Mouse (Mus musculus) stomach, embryonic 16.5 days (tissue): ENCODE measurements at regions not wholly inside any gene's neighbourhood (a gene's known extent, or its start where the extent isn't known, plus 50 kb on each side); places are given as distances from the start of the nearest gene placed in this dataset.
A peak's percentile ranks its signal among the peaks of the same experiment; 100 is the strongest.
"Not testable (repeated sequence)": the region's sequence is repeated elsewhere in the genome, so short reads cannot be mapped to it uniquely, and the experiment has no call there.

Source experiments
- ATAC-seq: fragments of 200-750 bp; cut with Nextera tagmentation; 2 replicates; pipeline ENCODE4 v1.8.0; 2017; ENCODE audit warnings: moderate number of reproducible peaks, moderate TSS enrichment; ENCODE audit not compliant: insufficient read depth, low FRiP score
- H3K27ac ChIP-seq: fragments of 300-500 bp; sonication (generic); 2 replicates; pipeline ENCODE4 v1.5.1; 2014; ENCODE audit warnings: low read length
- H3K27me3 ChIP-seq: fragments of 300-500 bp; sonication (generic); 2 replicates; pipeline ENCODE4 v1.6.1; 2014; ENCODE audit warnings: low read length, control low read depth, mixed read lengths; ENCODE audit not compliant: control insufficient read depth, insufficient read depth
- H3K36me3 ChIP-seq: fragments of 300-500 bp; sonication (generic); 2 replicates; pipeline ENCODE4 v1.6.1; 2014; ENCODE audit warnings: low read length; ENCODE audit not compliant: control insufficient read depth, insufficient read depth
- H3K4me1 ChIP-seq: fragments of 300-500 bp; sonication (generic); 2 replicates; pipeline ENCODE4 v1.6.1; 2014; ENCODE audit warnings: low read length, control low read depth, mixed read lengths; ENCODE audit not compliant: control insufficient read depth, insufficient read depth
- H3K4me2 ChIP-seq: fragments of 300-500 bp; sonication (generic); 2 replicates; pipeline ENCODE4 v1.6.1; 2014; ENCODE audit warnings: low read depth, low read length, mixed read lengths
- H3K4me3 ChIP-seq: fragments of 300-500 bp; sonication (generic); replicated peaks from 2 replicates; pipeline ENCODE4 v1.5.1; 2014; ENCODE audit warnings: mild to moderate bottlenecking, low read length
- H3K9ac ChIP-seq: fragments of 300-500 bp; sonication (generic); 2 replicates; pipeline ENCODE4 v1.6.1; 2014; ENCODE audit warnings: low read length
- H3K9me3 ChIP-seq: fragments of 300-500 bp; sonication (generic); replicated peaks from 2 replicates; pipeline ENCODE4 v1.6.1; 2016; ENCODE audit warnings: low read length, control low read depth; ENCODE audit not compliant: control insufficient read depth
- WGBS: fragments of 180-500 bp; shearing (Covaris S2); extraction: QIAGEN DNeasy Blood & Tissue Kit; methylation state at CpG from one replicate; pipeline ENCODE4 v1.1.7; 2014; 5-methylcytosine and 5-hydroxymethylcytosine counted together

DNA sequence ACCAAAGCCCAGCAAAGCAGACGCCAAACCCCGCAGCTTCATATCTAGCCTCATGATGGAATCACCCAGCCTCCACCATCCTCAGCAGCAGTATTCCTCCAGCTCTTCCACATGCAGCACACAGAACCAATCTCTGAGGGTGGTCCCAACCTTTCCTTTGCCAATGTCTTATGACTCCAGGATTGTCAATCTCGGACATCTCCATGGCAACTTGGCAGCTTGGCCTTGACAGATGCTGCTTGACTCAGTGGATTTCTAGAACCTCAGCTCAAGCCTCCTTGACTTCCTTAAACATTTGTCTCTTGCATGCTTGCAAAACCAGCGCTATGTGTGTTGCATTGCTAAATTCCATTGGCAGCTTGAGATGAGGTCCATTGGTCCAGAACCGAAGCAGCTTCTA, 96.8 kb upstream of the Plcl2 start:
- Histone ChIP-seq H3K36me3 (no peaks in the 10 kb centered on the region), H3K9me3 (no peaks in the 10 kb centered on the region), H3K27me3 (no peaks in the 10 kb centered on the region), H3K4me1 (0 out of 2 replicates have a peak, but pooled peaks cover under 1% of the 10 kb centered on the region), H3K4me2 (no peak overlapping the region), H3K4me3 (no peak overlapping the region), H3K9ac (no peak overlapping the region), H3K27ac (no peak overlapping the region)
- WGBS: 89% methylated on average over 5 of the region's 5 CpGs
- ATAC-seq: no peak

DNA sequence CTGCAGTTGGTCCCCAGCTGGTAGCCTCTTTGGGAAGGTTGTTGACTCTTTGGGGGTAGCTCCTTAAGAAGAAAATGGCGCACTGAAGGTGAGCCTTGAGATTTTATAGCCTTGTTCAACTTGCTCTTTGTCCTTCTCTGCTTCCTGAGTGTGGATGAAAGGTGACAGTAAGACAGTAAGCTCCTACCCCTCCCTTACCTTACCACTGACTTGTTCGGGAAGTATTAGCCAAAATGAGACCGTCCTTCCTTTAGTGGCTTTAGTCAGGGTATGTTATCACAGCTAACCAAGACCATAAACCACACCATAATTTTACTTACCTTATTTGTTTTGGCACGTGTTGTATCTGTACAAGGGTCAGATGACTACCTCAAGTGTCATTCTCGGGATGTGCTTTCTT, 95.3 kb upstream of the Plcl2 start:
- Histone ChIP-seq H3K27me3 (no peaks in the 10 kb centered on the region), H3K36me3 (no peaks in the 10 kb centered on the region), H3K9ac (no peak overlapping the region), H3K4me1 (no peaks in the 10 kb centered on the region), H3K27ac (no peak overlapping the region), H3K4me3 (no peak overlapping the region), H3K9me3 (peaks cover 4% of the 10 kb centered on the region; the same call in 1 of the 2 replicates), H3K4me2 (no peak overlapping the region)
- ATAC-seq: no peak
- WGBS: 85% methylated on average over 5 of the region's 5 CpGs

DNA sequence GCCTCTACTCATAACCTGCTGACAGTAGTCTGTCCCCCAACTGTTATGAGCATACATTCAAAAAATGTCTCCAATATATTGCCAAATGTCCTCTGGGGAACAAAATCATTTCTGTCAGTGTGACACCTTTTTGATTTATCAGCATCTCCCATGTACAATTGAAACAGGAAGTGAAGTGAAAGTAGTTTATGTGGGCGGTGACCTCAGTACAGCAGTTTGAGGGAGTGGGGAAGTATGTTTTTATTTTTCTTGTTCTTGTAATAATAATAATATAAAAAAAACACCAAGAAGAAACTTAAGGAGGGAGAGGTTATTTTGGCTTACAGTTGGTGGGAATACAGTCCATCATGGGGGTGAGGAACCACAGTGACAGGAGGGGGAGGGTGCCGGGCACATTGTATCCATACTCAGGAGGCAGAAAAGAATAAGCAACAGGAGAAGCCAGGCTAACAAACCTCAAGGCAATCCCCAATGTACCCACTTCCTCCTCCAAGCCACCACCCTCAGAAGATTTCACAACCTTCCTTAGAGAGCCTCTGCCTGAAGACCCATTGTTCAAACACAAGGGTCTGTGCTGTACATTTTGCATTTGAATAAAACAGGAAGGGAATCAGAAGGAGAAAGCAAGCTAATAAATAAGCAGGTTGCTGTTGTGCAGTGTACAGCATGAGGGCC, 93.7 kb upstream of the Plcl2 start:
- Histone ChIP-seq H3K4me1 (no peaks in the 10 kb centered on the region), H3K27ac (no peak overlapping the region), H3K4me3 (no peak overlapping the region), H3K4me2 (no peak overlapping the region), H3K27me3 (no peaks in the 10 kb centered on the region), H3K36me3 (no peaks in the 10 kb centered on the region), H3K9ac (no peak overlapping the region), H3K9me3 (peaks cover 4% of the 10 kb centered on the region; the same call in 1 of the 2 replicates)
- WGBS: 88% methylated on average over 2 of the region's 2 CpGs
- no peak for ATAC-seq

DNA sequence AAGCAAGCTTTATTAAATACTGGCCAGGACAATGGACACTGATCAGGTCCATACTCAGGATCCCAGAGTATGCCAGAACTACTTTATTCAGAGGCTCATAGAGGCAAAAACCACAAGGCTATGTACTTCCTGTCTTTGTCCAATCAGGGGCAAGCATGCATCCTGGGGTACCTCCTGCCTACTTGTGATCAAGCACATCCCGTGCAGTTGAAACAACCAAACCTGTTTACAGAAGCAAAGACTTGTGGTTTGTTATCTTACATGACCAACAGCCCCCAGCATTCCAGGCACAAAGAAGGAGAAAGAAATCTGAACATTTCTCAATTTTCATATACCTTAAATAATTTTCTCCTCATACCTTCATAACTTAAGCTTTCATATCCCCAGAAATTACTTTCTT, 93.1 kb upstream of the Plcl2 start:
- H3K36me3 ChIP-seq: no peaks in the 10 kb centered on the region
- H3K4me2 ChIP-seq: no peak overlapping the region
- H3K9me3 ChIP-seq: peaks cover 4% of the 10 kb centered on the region; the same call in 1 of the 2 replicates
- 34% methylated on average over 1 of the region's 1 CpGs for WGBS
- H3K27ac ChIP-seq: no peak overlapping the region
- no peak for ATAC-seq
- H3K4me3 ChIP-seq: no peak overlapping the region
- no peak overlapping the region for H3K9ac ChIP-seq
- H3K4me1 ChIP-seq: no peaks in the 10 kb centered on the region
- no peaks in the 10 kb centered on the region for H3K27me3 ChIP-seq

DNA sequence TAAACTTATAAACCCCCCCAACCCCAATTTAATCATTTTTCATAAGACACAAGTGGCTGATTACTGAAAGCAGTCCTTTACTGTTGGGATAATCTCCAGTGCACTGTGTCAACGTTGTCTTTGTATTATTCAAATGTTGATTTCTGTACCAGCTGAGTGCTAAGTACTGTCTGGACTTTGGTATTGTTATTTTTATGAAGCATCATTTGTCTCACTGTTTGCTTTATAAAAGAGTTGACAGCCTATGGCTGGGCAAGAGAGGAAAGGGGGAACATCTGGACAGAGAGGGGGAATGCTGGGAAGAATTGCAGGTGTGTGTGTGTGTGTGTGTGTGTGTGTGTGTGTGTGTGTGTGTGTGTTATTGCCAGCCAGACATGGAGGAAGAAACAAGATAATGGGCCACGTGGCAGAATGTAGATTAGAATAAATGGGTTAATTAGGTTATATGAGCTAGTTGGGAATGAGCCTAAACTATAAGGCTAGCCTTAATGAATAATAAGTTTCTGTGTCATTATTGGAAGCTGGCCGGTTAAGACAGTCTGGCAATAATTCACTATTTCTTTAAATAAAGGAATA, 92.6 kb upstream of the Plcl2 start:
- ATAC-seq: no peak
- 51% methylated on average over 3 of the region's 3 CpGs for WGBS
- Histone ChIP-seq H3K9ac (no peak overlapping the region), H3K4me1 (no peaks in the 10 kb centered on the region), H3K27ac (no peak overlapping the region), H3K27me3 (no peaks in the 10 kb centered on the region), H3K4me2 (no peak overlapping the region), H3K4me3 (no peak overlapping the region), H3K9me3 (peaks cover 4% of the 10 kb centered on the region; the same call in 1 of the 2 replicates), H3K36me3 (no peaks in the 10 kb centered on the region)

DNA sequence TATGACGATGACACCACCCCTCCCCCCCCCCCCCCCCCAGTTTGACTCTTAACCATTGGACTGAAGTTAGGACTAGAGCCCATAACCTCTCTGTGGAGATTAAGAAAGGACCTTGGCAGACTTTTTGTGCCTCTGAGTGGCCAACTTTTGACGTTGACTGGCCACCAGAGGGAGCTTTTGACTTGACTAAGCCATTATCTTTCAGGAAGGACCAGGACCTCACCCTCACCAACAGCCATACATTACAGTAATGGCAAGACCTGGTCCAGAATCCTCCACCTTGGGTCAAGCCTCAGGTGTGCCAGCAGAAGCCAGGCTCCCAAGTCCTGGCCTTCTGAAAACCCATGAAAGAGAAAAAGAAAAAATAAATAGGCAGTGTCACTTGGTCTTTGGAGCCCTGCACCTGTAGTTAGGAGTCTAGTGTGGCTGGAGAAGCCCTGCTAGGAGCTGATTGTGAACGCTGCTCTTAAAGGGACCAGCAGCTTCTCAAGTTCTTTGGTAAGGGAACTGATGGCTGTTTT, 90.3 kb upstream of the Plcl2 start:
- no peaks in the 10 kb centered on the region for H3K36me3 ChIP-seq
- ATAC-seq: no peak
- no peak overlapping the region for H3K9ac ChIP-seq
- H3K9me3 ChIP-seq: peaks cover 4% of the 10 kb centered on the region; the same call in 1 of the 2 replicates
- no peak overlapping the region for H3K4me3 ChIP-seq
- WGBS: 68% methylated on average over 3 of the region's 3 CpGs
- no peaks in the 10 kb centered on the region for H3K27me3 ChIP-seq
- H3K4me2 ChIP-seq: no peak overlapping the region
- no peak overlapping the region for H3K27ac ChIP-seq
- no peaks in the 10 kb centered on the region for H3K4me1 ChIP-seq

DNA sequence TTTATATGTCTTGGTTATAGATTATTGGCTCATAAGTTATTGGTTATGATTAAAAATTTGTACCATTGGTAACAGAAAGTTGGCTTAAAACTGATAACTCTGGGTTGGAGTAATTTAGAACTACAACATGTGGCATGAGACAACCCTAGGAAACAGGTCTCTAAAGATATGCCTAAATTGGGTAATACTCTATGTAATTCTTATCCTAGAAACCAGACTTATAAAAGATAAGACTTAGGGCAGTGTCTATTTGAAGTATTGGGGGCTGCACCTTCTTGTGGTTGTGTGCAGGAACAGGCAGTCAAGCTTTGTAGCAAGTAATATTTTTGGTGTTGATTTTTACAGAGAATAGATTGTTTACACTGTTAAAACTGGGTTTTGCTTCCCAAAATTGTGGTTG, 89.7 kb upstream of the Plcl2 start:
- H3K27me3 ChIP-seq, H3K4me1 ChIP-seq, ATAC-seq, H3K9me3 ChIP-seq, H3K4me2 ChIP-seq, H3K9ac ChIP-seq, H3K27ac ChIP-seq, H3K4me3 ChIP-seq, H3K36me3 ChIP-seq: not testable (repeated sequence)

DNA sequence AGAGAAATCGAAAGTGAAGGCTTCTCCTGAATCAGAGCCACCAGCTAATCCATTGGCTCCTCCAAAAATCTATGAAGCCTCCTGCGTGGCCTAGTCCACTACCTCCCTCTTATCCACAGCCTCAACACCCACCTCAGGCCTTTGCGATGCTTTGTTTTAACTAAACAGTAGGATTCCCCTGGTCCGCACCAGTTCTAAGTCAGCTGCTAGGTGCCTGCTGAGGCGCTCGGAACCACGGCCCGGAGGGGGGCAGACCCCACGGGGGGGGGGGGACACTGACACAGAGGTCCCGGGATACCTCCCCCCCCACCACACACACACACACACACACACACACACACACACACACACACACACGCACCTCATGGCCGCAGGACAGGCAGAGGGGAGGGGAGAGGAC, 89.2 kb upstream of the Plcl2 start:
- no peaks in the 10 kb centered on the region for H3K4me1 ChIP-seq

DNA sequence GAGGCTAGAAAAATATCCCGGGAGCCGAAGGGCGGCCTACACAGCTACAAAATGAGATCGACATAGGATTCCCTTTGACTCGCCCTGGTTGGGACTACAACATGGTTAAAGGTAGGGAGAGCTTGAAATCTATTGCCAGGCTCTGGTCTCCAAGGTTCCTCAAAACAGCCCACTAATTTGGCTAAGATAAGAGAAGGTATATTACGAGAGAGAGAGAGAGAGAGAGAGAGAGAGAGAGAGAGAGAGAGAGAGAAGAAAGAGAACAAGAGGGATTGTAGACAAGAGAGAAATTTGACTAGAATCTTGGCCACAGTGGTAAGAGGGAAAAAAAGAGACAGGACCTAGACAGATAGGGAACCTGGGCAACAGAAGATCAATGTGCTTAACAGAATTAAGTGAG, 88.5 kb upstream of the Plcl2 start:
- H3K9me3 ChIP-seq: peaks cover 4% of the 10 kb centered on the region; the same call in 1 of the 2 replicates
- no peaks in the 10 kb centered on the region for H3K36me3 ChIP-seq
- H3K27me3 ChIP-seq: no peaks in the 10 kb centered on the region
- H3K27ac ChIP-seq: no peak overlapping the region
- 91% methylated on average over 6 of the region's 6 CpGs for WGBS
- ATAC-seq: no peak
- H3K9ac ChIP-seq: no peak overlapping the region
- no peak overlapping the region for H3K4me3 ChIP-seq
- H3K4me2 ChIP-seq: no peak overlapping the region
- no peaks in the 10 kb centered on the region for H3K4me1 ChIP-seq

More for the DNA sequence above, 89.2 kb upstream of the Plcl2 start:
- Histone ChIP-seq H3K4me3 (no peak overlapping the region), H3K36me3 (no peaks in the 10 kb centered on the region), H3K9ac (no peak overlapping the region), H3K27me3 (no peaks in the 10 kb centered on the region), H3K27ac (no peak overlapping the region), H3K4me2 (no peak overlapping the region), H3K9me3 (peaks cover 4% of the 10 kb centered on the region; the same call in 1 of the 2 replicates)
- WGBS: 77% methylated on average over 11 of the region's 12 CpGs
- peak; percentile 90 for ATAC-seq
